ENCODE assay signal across 18 mouse cellular contexts in the genomic region with DNA sequence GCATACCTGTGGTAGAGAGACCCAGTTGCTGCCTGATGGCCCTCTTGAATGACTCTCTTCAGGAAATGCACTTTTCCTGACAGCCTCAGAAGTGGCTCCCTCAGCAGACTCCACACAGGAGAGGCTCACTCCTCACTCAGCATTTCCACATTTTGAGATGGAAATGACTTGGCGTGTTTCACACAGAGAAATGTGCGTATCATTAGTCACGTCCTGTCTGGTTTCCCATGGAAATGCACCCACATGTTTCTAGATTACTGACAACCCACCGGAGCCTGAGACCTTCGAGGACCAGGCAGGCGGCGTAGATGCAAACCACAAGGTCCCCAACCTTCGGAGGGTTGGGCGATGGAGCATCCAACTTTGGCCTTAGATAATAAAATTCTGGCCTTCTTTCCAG.
DNase-seq lines count a peak whose midpoint lies in the region; ATAC-seq and TF ChIP-seq lines count a peak whose summit lies in the region.
"Had no signal": no experiment of that assay in that cellular context is flagged by ENCODE, and none has a peak within 500 bp of the region (broad histone marks: within the 10 kb centered on the region; RNA-seq: fewer than 3 reads in every experiment).

No protein-coding gene starts in this region.

- no peak for ATAC-seq in embryonic facial prominence, embryonic 14.5 days (ENCODE audit: low read depth)
- ATAC-seq in lung, postnatal 0 days: 0 out of 2 replicates have a peak, but pooled peaks have one; percentile 14
- peak; percentile 80 to 89 for ATAC-seq in hematopoietic stem cell, adult 5-6 weeks (replicated peaks in 1 of 2; ENCODE audit: insufficient read depth in 1 of 2, low FRiP score in 2 of 2, low TSS enrichment in 1 of 2, low read depth in 1 of 2, poor library complexity in 2 of 2, severe bottlenecking in 2 of 2)
- ATAC-seq in neural tube, embryonic 15.5 days (ENCODE audit: low FRiP score): no peak
- ATAC-seq: forebrain, embryonic 16.5 days; liver, embryonic 12.5 days; midbrain, embryonic 13.5 days had no signal

- TF ChIP-seq EP300 in lung, postnatal 0 days (IDR thresholded peaks at IDR 0.05): no peak

- WGBS in embryonic facial prominence, embryonic 14.5 days: 64% methylated on average over 9 of the region's 9 CpGs
- 88% methylated on average over 9 of the region's 9 CpGs for WGBS in embryonic facial prominence, embryonic 10.5 days
- WGBS in lung, postnatal 0 days: 55% methylated on average over 9 of the region's 9 CpGs
- 90% methylated on average over 9 of the region's 9 CpGs for WGBS in neural tube, embryonic 15.5 days

- no peak overlapping the region for H3K9ac ChIP-seq in embryonic facial prominence, embryonic 14.5 days (ENCODE audit: low read depth, low read length)
- H3K9ac ChIP-seq in lung, postnatal 0 days (replicated peaks; ENCODE audit: low read depth): no peak overlapping the region
- no peak overlapping the region for H3K9ac ChIP-seq in neural tube, embryonic 15.5 days (replicated peaks)
- H3K9ac ChIP-seq: heart, embryonic 15.5 days; hindbrain, embryonic 12.5 days; liver, embryonic 12.5 days; midbrain, embryonic 13.5 days had no signal

- peaks cover 18% of the 10 kb centered on the region for H3K4me1 ChIP-seq in embryonic facial prominence, embryonic 14.5 days (ENCODE audit: control insufficient read depth, insufficient read depth, low read length)
- peaks cover 36% of the 10 kb centered on the region for H3K4me1 ChIP-seq in embryonic facial prominence, embryonic 10.5 days
- H3K4me1 ChIP-seq in lung, postnatal 0 days (ENCODE audit: insufficient read depth, low read depth, low read length): peaks cover 3% of the 10 kb centered on the region; the same call in 1 of the 2 replicates
- H3K4me1 ChIP-seq in neural tube, embryonic 15.5 days: peaks cover 17% of the 10 kb centered on the region
- H3K4me1 ChIP-seq: liver, embryonic 12.5 days had no signal

- no peaks in the 10 kb centered on the region; the same call in 1 of the 2 replicates for H3K27me3 ChIP-seq in embryonic facial prominence, embryonic 14.5 days (replicated peaks; ENCODE audit: control insufficient read depth, insufficient read depth, low read length)
- peaks cover 37% of the 10 kb centered on the region for H3K27me3 ChIP-seq in embryonic facial prominence, embryonic 10.5 days (replicated peaks; ENCODE audit: low read depth, poor library complexity, severe bottlenecking)
- no peaks in the 10 kb centered on the region for H3K27me3 ChIP-seq in lung, postnatal 0 days (replicated peaks; ENCODE audit: insufficient read depth, low read length)
- no peaks in the 10 kb centered on the region for H3K27me3 ChIP-seq in neural tube, embryonic 15.5 days (replicated peaks)
- H3K27me3 ChIP-seq: heart, embryonic 15.5 days; midbrain, embryonic 13.5 days had no signal

- H3K36me3 ChIP-seq in embryonic facial prominence, embryonic 14.5 days (ENCODE audit: control insufficient read depth, insufficient read depth, low read length): no peaks in the 10 kb centered on the region
- no peaks in the 10 kb centered on the region for H3K36me3 ChIP-seq in embryonic facial prominence, embryonic 10.5 days (replicated peaks)
- H3K36me3 ChIP-seq in lung, postnatal 0 days (ENCODE audit: insufficient read depth, low read length): no peaks in the 10 kb centered on the region
- no peaks in the 10 kb centered on the region for H3K36me3 ChIP-seq in neural tube, embryonic 15.5 days
- H3K36me3 ChIP-seq: heart, embryonic 15.5 days; hindbrain, embryonic 12.5 days; liver, embryonic 12.5 days; midbrain, embryonic 13.5 days had no signal

- no peak overlapping the region for H3K27ac ChIP-seq in embryonic facial prominence, embryonic 14.5 days (replicated peaks; ENCODE audit: low read depth, low read length)
- H3K27ac ChIP-seq in embryonic facial prominence, embryonic 10.5 days (replicated peaks): no peak overlapping the region
- H3K27ac ChIP-seq in lung, postnatal 0 days (ENCODE audit: low read length): no peak overlapping the region
- H3K27ac ChIP-seq in neural tube, embryonic 15.5 days (replicated peaks): no peak overlapping the region
- H3K27ac ChIP-seq: heart, embryonic 15.5 days; hindbrain, embryonic 12.5 days; liver, embryonic 12.5 days; midbrain, embryonic 13.5 days had no signal

- DNase-seq in embryonic facial prominence, embryonic 14.5 days (ENCODE audit: low spot score): peak; percentile 50
- DNase-seq in embryonic facial prominence, embryonic 10.5 days (ENCODE audit: low spot score): no peak
- no peak for DNase-seq in lung, postnatal 0 days (ENCODE audit: low spot score)
- DNase-seq in lung, adult 18-20 months: no peak
- DNase-seq in adrenal gland, adult 8-10 months: no peak
- DNase-seq in kidney, adult 11 months: no peak
- DNase-seq: cerebellum, adult 18-20 months; gastrocnemius, postnatal 36 days; kidney, adult 18-20 months; lung, postnatal 14 days; right cerebral cortex, postnatal 14 days had no signal

- no peak overlapping the region for H3K4me3 ChIP-seq in embryonic facial prominence, embryonic 14.5 days (ENCODE audit: low read depth, low read length)
- H3K4me3 ChIP-seq in embryonic facial prominence, embryonic 10.5 days: no peak overlapping the region
- no peak overlapping the region for H3K4me3 ChIP-seq in lung, postnatal 0 days (ENCODE audit: low read depth, low read length)
- no peak overlapping the region for H3K4me3 ChIP-seq in neural tube, embryonic 15.5 days (replicated peaks)
- H3K4me3 ChIP-seq: heart, embryonic 15.5 days; hindbrain, embryonic 12.5 days; liver, embryonic 12.5 days; midbrain, embryonic 13.5 days had no signal

- H3K9me3 ChIP-seq in embryonic facial prominence, embryonic 14.5 days (ENCODE audit: control insufficient read depth, low read length): no peaks in the 10 kb centered on the region
- H3K9me3 ChIP-seq in embryonic facial prominence, embryonic 10.5 days: no peaks in the 10 kb centered on the region
- H3K9me3 ChIP-seq in lung, postnatal 0 days (ENCODE audit: low read length): no peaks in the 10 kb centered on the region
- no peaks in the 10 kb centered on the region for H3K9me3 ChIP-seq in neural tube, embryonic 15.5 days (replicated peaks)
- H3K9me3 ChIP-seq: heart, embryonic 15.5 days; hindbrain, embryonic 12.5 days; liver, embryonic 12.5 days; midbrain, embryonic 13.5 days had no signal

- no peak for TF ChIP-seq CTCF in lung, postnatal 0 days (IDR thresholded peaks at IDR 0.05)

- H3K4me2 ChIP-seq in embryonic facial prominence, embryonic 14.5 days (ENCODE audit: low read depth, low read length): no peak overlapping the region
- no peak overlapping the region for H3K4me2 ChIP-seq in lung, postnatal 0 days (replicated peaks; ENCODE audit: low read depth, low read length)
- H3K4me2 ChIP-seq in neural tube, embryonic 15.5 days: no peak overlapping the region
- H3K4me2 ChIP-seq: heart, embryonic 15.5 days; hindbrain, embryonic 12.5 days; liver, embryonic 12.5 days; midbrain, embryonic 13.5 days had no signal

Comparison
In these comparisons a context has a peak if more than half of its experiments do, and no peak if none do; other contexts are left out.
1. ATAC-seq: peak in lung, postnatal 0 days (single experiment) and hematopoietic stem cell, adult 5-6 weeks (2 of 2); none in embryonic facial prominence, embryonic 14.5 days (single experiment) and neural tube, embryonic 15.5 days (single experiment).